Mouse (Mus musculus): Measurements from ENCODE around the gene Bmpr1b. TPM values are rescaled to one million over a fixed set of nuclear protein-coding genes. Genes with fewer than 3 reads are reported as not detected.

The Bmpr1b gene
- total RNA-seq, 2 experiments from 2014 or later = 11.5 to 14.3 TPM

DNA sequence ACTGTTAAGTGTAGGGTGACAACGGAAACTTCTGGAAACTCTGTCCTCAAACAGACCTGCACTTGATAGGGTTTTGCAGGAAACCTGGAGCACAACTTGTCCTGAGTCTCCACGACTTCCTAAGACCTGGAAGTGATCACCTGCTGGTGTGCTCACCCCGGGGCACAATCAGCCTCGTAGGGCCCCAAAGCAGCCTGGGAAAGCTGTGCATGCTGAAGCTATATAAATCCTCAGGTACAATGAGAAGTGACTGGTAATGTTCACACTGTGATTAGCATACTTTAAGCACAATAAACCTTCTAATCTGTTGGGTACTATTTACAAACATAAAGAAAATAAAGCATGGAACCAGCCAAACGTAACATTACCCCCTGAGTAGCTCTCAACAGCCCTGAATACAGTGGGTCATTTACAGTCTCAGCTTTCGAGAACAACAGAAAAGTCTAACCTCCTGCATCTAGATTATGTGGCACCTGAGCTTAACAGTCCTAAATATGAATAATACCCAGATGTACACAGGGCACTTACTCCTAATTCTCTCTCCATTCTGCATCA is 54.4 kb downstream of the Bmpr1b start:
- DNase-seq = no peak
- intact Hi-C loops (cut with DNase I) = no loop called here

DNA sequence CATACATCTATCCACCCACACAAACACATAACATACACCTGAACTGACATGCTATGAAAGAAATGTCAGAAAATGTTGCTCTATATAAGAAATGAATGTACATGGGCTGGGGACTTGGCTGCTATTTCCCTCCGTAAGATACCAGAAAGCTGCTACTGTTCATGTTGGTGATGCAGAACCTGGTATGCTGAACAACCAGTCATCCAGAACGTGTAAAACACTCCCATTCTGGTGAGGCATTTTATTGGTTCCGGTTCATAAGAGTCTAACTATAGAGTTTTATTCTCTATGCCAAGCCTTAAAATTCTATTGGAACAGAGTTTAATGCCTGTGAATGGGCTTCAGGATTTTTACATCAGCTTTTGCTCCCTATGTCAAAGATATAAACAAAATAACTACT is 55.0 kb downstream of the Bmpr1b start:
- DNase-seq = no peak
- intact Hi-C loops (cut with DNase I) = no loop called here

DNA sequence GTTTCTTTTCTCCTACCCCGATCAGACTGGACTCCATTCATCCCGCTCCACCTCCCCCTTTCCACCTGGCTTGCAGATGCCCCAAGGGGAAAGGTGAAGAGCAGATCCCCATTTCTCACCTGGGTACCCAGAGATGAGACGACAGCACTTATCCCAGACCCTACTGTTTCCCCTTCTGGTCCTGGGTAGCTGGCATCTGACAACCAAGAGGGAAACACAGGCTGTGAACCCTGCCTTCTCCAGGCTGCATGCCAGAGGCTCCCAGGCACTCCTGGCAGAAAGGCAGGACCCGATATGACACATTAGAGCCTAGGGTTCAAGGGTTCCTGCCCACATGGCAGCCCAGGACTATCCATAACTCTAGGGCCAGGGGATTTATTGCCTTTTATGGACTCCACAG is 56.0 kb downstream of the Bmpr1b start:
- DNase-seq = peak; percentile 76

DNA sequence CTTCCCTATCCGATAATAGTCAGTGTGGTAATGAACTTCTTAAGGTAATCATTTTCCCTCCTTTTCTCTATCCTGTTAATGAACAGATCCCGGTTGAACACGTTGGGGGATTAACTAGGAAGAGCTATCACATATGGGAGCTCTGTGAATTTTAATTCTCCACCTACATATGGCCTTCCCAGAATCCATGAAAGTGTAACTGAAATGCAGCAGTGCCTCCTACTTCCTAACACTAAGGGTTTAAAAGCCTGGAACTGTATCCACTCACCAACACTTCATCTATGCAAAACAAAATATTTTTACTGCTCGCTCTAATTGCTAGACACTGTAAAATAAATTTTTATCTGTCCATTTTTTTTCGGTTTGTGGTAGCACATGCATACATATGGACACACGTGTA is 63.0 kb downstream of the Bmpr1b start:
- DNase-seq = no peak
- intact Hi-C loops (cut with DNase I) = no loop called here

More for the DNA sequence above, 56.0 kb downstream of the Bmpr1b start:
- intact Hi-C loops (cut with DNase I) = no loop called here

DNA sequence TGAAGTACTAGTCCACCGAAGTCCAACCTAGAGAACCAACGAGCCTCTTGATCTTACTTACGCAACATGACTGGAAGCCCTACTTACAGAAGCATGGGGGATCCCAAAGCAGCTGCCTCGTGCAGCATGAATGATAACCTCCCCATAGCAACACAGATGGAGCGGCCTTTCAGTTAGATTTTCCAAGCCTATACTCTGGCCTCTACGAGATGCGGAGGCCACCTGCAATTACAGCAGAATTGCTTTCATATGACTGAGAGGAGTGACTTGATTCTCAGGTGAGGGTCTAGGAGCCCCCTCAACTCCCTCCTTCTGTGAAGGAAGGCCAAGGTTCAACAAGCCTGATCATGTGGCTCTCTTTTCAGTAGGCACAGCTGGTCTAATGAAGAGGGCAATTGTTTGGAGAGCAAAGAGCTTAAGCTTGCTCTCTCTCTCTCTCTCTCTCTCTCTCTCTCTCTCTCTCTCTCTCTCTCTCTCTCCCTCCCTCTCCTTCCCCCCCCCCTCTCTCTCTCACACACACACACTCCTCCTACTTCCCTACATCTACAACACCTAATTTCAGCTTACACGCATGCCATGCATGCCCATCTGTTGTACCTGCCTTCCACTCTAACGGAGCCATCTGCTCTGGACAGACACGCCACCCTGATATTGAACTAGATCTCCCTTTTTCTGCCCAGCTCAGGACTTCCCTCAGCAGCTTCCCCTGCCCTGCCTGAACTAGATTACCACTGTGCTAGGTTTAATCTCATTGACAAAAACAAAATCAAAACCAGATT is 65.0 kb downstream of the Bmpr1b start:
- peak; percentile 27 for DNase-seq
- intact Hi-C loops (cut with DNase I) = no loop called here

DNA sequence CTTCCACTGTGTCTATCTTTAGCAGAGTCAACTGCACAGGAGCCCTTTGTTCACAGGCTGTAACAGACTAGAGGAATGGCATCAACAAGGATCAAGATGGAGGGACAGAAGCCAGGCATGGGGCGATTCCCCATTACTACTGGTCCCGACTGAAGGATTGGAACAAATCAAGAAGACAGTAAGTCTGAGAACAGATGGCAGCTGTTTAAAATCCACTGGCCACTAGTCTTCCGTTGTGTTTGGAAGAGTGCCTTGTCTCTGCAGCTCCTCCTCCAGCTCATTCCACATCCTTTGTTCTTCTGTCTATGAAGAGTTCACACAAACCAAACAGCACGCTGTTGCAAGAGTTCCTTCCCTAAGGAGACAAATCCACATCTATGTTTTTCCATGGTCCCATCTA is 65.6 kb downstream of the Bmpr1b start:
- intact Hi-C loops (cut with DNase I) = no loop called here
- DNase-seq = peak; percentile 56

DNA sequence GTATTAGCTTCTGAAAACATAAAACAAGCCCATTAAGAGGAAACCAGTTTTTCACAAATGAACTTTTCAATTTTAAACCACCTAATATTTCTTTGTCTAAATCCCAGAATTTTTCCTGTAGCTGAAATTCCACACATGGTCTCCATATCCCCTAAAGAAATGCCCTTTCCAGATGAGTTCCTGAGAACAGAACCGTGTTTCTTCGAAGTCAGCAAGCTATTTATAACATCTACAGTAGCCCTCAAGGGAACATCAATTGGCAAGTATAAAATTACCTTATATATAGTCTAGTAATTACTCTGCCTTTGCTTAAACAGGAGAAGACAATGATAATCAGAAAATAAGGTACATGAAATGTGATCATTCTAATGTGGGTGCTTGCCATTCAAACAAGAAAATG is 70.1 kb downstream of the Bmpr1b start:
- DNase-seq = no peak
- intact Hi-C loops (cut with DNase I) = no loop called here

DNA sequence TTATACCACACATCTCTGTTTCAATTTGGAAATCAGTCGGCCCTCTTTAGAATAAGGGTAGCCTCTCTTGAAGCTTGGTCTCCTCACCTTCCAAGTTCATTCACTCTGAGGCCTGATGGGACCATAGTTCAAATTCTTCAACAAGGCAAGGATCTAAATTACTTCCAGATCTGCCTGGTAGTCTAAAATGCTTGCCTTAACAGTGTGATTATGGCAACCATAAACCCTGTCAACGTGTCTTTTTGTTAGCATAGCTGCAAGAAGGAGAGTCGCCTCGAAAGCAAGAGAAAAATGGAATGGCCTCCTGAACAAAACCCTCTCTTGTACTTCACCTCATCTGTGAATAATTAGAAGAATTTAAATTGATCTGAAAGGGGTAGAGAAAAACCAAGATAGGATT is 75.2 kb downstream of the Bmpr1b start:
- no peak for DNase-seq
- intact Hi-C loops (cut with DNase I) = loop anchor here (2.0 kb wide), 1 partner anchor 21 kb away; no protein-coding TSS in a partner anchor

DNA sequence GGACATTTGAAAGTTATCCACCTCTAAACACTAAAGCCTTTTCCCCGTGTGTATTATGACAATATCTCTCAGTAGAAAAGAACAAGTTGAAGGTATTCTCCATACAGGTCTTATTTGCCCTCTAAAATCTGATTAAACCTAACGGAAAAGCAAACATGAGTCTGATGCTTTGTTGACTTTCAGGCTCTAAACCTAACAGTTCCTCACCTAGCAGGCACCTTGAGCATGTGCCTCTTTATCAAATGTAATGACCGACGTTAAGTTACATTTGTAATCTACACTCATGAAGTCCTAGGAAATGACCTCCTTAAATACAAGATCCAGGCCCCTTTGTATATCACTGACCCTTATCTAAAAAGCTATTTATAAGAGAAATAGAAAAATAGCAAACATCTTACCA is 79.5 kb downstream of the Bmpr1b start:
- intact Hi-C loops (cut with DNase I) = no loop called here
- DNase-seq = no peak

DNA sequence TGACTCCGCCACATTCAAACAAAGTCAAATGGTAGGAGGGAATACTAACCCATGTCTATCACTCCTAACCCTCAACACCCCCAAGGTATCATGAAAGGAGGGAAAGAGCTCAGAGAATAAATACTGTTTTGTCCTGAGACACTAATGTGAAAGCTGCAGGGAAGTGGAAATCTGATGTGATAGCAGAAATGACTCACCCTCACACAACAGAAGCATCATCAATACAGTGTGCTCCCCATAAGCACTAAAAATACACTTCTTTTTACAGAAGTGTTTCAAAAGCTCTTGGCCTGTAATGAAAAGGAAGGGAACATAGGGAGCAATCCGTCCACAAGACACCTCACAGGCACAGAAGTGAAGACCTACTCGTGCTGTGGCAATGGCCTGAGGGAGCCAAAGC is 83.3 kb downstream of the Bmpr1b start:
- intact Hi-C loops (cut with DNase I) = no loop called here
- DNase-seq = no peak

DNA sequence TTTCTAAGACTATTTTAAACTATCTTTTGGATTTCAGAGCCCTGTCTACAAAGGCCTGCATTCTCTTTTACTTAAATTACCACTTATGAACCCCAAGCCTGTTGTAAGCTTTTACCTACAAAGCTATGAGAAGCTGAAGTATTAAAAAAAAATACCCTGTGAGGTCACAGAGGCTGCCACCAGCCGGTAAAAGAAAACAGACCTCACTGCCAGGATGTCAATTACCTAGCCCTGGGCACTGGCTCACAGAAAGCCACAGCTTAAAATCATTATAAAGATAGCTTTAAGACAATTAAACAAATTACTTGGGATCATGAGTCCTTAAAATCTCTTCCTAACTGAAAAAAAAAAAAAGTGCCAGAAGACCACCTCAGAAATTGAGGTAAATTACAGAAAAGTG is 85.1 kb downstream of the Bmpr1b start:
- no peak for DNase-seq
- intact Hi-C loops (cut with DNase I) = no loop called here

DNA sequence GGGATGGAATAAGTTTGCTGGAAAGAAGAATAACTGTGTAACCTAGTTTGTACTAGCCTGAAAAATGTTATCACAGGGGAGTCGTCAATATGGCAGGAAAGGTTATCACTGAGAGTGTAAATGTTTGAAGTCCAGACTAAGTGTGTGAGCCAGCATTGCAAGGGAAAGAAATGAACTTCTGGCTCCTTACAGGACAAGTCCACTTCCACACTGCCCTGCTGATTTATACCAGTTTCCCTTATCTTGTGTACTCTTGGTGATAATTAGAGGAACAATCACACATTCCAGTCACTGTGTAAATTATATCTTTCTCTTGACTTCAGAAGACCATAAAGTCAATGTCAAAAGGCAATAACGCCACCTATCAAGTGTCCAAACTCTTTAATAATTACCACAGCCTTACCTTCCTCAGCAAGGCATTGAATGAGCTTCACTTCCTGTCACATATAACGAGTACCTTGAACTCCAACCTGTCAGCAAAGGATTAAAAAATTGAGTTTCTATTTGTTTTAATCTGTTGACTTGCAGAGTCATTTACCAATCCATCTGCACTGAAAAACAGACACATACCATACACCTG is 91.4 kb downstream of the Bmpr1b start:
- intact Hi-C loops (cut with DNase I) = no loop called here
- DNase-seq = no peak

DNA sequence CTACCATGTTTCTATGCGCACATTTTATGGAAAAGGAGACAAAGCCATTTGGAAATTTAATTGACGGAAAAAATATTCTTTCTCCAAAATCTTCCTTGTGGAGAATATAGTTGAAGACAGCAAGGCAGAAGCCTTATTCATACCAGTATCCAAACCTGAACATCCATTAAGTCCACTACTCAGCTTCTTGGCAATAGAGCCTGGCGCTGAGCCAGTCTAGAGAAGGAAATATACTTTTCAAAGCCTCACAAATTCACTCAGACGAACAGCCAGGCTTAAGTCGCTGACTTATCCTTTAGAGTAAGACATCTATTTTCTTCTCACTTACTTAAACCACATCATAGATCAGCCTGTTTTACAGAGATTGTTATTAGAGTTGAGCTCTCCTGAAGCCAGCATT is 97.6 kb downstream of the Bmpr1b start:
- intact Hi-C loops (cut with DNase I) = no loop called here
- DNase-seq = no peak

DNA sequence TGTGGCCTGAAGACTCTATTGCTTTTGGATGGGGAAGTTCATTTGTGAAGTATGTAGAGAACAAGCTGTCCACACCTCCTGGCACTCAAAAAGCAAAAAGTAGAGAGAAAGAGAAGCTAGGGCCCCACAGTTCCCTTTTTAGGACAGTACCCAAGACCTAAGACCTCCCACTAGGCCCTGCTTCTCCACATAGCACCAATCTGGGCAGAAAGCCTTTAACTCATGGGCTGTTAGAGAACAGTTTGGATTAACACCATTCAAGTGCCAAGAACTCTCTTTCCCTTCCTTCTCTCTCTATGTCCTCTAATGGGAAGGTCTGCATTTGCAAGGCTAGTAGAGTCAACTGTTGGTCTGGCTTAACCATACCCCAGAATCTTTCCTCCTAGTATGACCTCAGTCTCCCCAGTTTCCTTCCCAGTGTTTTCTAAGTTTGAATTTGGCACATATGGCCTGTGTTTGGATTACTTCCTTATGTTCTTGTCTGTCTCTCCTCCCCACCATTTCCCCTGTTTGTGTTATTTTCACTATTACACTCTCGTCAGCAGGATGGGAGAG is 102.4 kb downstream of the Bmpr1b start:
- intact Hi-C loops (cut with DNase I) = no loop called here

DNA sequence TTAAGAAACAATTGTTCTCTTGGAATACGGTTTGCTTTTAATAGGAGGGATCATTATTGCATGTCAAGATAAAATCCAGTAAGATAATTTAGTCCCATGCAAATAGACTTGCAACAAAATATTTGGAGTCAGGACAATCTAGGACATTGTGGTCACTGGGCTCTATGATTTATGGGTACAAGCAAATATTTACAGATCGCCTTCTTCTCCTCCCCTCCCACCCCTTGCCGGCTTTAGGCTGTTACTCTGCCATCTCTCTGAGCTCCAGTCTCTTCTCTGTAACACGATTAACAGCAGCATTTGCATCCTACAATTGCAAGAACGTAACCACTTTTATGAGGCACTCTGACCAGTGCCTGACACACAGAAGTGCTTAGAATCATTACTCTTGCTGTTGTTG is 104.1 kb downstream of the Bmpr1b start:
- intact Hi-C loops (cut with DNase I) = no loop called here

More for the DNA sequence above, 102.4 kb downstream of the Bmpr1b start:
- no peak for DNase-seq

DNA sequence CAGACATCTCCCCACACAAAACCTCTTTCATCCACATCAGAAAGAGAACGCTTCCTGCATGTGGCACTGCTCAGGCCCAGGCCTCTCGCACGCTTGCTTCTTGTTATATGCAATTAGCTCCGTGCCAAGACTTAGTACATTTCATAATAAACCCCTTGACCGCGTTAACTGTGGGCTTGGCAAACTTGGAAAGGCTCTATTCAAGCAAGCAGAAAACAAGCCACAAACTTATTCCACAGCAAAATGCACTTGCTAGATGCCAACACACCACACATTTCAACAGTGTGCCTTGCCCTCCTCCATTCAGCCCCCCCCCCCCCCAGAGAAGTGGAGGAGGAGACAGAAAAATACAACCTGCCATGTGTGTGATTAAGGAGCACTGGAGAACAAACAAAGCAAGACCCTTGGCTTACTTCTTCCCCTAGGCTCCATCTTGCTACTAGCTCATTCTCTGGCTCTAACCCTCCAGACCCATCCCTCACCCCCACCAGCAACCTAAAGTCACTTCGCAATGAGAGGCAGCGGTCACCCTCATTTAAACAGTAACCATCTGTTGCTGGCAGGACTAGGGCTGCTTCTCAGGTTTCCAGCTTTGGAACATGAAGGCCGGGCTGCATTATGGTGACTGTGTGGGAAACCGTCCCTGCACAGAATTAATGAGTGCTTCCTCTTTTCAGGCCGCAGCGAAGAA is 105.5 kb downstream of the Bmpr1b start:
- DNase-seq = peak; percentile 31
- intact Hi-C loops (cut with DNase I) = no loop called here

More for the DNA sequence above, 104.1 kb downstream of the Bmpr1b start:
- DNase-seq = no peak

DNA sequence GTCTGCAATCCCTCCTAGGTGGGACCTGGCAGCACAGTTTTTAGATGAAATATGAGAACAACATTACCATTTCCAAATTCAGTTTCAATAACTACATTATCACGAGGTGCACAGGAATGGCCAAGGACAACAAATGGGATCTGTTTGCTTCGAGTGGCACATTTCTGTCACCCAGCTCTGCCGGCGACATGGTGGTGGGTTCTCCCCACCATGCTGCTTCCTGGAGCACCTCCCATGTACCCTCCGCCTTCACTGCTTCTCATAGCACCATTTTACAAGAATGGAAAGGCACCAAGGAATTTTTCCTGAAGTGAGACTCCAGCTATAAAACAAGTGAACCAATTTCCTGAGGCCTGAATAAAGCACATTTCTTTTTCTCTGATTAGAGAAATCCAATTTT is 108.0 kb downstream of the Bmpr1b start:
- intact Hi-C loops (cut with DNase I) = no loop called here

DNA sequence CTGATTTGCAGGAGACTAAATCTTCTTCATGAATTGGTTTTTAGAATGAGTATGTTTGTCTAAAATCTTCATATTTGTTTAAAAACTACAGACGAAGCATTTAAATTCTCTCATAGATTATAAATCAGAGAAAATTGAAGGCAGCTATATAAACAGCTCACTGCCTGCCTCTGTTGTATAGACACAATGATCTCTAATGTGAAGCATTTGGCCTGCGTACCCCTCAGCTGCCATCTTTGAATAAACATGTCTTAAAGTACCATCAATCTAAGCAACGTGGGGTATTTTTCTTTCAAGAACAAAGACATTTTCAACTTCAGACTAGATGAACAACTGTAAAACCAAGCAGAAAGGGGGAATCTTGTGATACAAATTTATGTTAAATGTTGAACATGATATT is 109.3 kb downstream of the Bmpr1b start:
- DNase-seq = no peak

More for the DNA sequence above, 108.0 kb downstream of the Bmpr1b start:
- DNase-seq = no peak

DNA sequence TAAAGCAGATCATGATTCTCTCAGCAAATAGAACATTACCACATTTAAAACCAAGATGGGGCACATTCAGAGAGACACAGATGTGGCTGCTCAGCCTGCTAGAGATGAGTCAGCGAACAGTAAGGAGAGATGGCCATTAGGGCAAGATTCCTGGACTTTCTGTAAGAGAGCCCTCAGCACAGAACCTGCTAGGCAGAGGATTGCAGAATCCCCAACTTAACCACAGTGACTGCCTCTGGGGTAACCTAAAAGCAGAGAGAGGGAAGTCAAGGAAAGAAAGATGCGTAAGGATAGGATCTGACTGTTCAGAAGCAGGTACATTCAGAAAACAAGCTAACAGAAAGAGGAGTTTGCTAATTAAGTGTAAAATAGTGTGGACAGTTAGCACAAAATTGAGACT is 118.5 kb downstream of the Bmpr1b start:
- intact Hi-C loops (cut with DNase I) = no loop called here
- DNase-seq = no peak

More for the DNA sequence above, 109.3 kb downstream of the Bmpr1b start:
- intact Hi-C loops (cut with DNase I) = no loop called here

DNA sequence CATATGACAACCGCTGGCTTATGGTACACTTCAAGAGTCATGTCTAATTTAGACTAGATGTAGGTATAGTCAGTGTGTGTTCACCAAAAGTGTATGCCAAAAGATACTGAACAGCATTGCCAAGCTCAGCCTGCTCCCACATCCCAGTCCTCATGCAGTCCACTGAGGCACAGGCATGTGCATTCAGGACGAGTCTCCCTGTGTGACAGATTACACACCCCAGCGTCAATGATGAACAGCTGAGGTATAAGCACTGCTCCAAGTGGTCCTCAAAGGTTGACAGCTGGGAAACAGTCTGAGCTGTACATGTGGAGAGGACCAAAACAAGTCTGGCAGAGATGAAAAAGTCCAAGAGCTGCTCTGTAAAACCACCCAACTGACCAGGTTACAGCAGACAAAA is 119.6 kb downstream of the Bmpr1b start:
- DNase-seq = no peak
- intact Hi-C loops (cut with DNase I) = no loop called here

DNA sequence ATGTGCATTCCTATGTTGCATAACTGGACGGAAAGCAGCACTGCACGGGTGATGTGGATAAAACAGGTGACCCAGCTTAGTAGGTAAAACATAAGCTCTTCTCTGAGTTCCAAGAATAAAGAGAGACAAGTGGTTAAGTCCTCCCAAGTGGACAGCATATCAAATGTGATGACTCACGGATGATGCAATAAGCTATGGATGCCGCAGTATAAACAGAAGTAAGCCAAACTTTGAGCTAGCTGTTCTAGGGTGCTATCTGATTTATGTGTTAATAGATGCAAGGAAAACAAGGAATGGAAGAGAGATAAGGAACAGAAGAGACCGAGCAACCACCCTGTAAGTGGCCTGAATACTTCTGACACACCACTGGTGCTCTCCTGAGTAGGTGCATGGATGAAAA is 120.1 kb downstream of the Bmpr1b start:
- intact Hi-C loops (cut with DNase I) = no loop called here
- DNase-seq = no peak
